Mouse (Mus musculus) spleen, adult 2 months (tissue): ENCODE results near the gene Ppp6r1.

Experiments
- CTCF ChIP-seq: fragments of 200-500 bp; IDR thresholded peaks from 2 replicates; pipeline ENCODE4 v1.5.1; 2011; ENCODE audit warnings: mild to moderate bottlenecking, inconsistent platforms; ENCODE audit not compliant: insufficient read depth, insufficient read length, insufficient replicate concordance; ENCODE audit errors: extremely low read depth
- POLR2A ChIP-seq: fragments of 200-500 bp; IDR thresholded peaks from 2 replicates; pipeline ENCODE4 v1.6.1; 2011; ENCODE audit warnings: low read depth, low read length, inconsistent platforms

GRCm38 (mm10) chr7:4630198-4630597 lies 28.6 kb downstream of the Ppp6r1 start:
- TF ChIP-seq CTCF: no peak
- TF ChIP-seq POLR2A: no peak
